Mouse (Mus musculus) liver, embryonic 16.5 days (tissue): ENCODE results near the gene Mrps23. TPM values are rescaled to one million over a fixed set of nuclear protein-coding genes. Genes with fewer than 3 reads are reported as not detected.

ENCODE experiments used
- ATAC-seq: fragments of 200-750 bp; cut with Nextera tagmentation; 2 replicates; pipeline ENCODE4 v1.8.0; 2017; ENCODE audit warnings: low read depth, mild to moderate bottlenecking, moderate number of reproducible peaks, moderate library complexity
- H3K27ac ChIP-seq: fragments of 300-500 bp; sonication (generic); 2 replicates; pipeline ENCODE4 v1.5.1; 2014; ENCODE audit warnings: mild to moderate bottlenecking, low read length
- H3K27me3 ChIP-seq: fragments of 300-500 bp; sonication (generic); 2 replicates; pipeline ENCODE4 v1.6.1; 2014; ENCODE audit warnings: low read depth, low read length, mixed read lengths; ENCODE audit not compliant: control insufficient read depth, insufficient read depth
- H3K36me3 ChIP-seq: fragments of 300-500 bp; sonication (generic); 2 replicates; pipeline ENCODE4 v1.6.1; 2014; ENCODE audit warnings: mild to moderate bottlenecking; ENCODE audit not compliant: control insufficient read depth, insufficient read depth
- H3K4me1 ChIP-seq: fragments of 300-500 bp; sonication (generic); 2 replicates; pipeline ENCODE4 v1.6.1; 2014; ENCODE audit warnings: low read depth, low read length, mixed read lengths; ENCODE audit not compliant: control insufficient read depth
- H3K4me2 ChIP-seq: fragments of 300-500 bp; sonication (generic); 2 replicates; pipeline ENCODE4 v1.6.1; 2014; ENCODE audit warnings: low read depth, low read length, mixed read lengths
- H3K4me3 ChIP-seq: fragments of 300-500 bp; sonication (generic); 2 replicates; pipeline ENCODE4 v1.5.1; 2014; ENCODE audit warnings: low read depth, mild to moderate bottlenecking, low read length
- H3K9ac ChIP-seq: fragments of 300-500 bp; sonication (generic); 2 replicates; pipeline ENCODE4 v1.6.1; 2014; ENCODE audit warnings: low read depth, low read length
- H3K9me3 ChIP-seq: fragments of 300-500 bp; sonication (generic); replicated peaks from 2 replicates; pipeline ENCODE4 v1.6.1; 2016; ENCODE audit warnings: low read length; ENCODE audit not compliant: control insufficient read depth
- WGBS: fragments of 180-500 bp; shearing (Covaris S2); extraction: QIAGEN DNeasy Blood & Tissue Kit; methylation state at CpG from one replicate; pipeline ENCODE4 v1.1.7; 2014; ENCODE audit not compliant: insufficient replicate concordance; 5-methylcytosine and 5-hydroxymethylcytosine counted together
- polyA plus RNA-seq: library from polyadenylated mRNA; unstranded; fragments of >200 nt; fragmentation: Nextera tagmentation; extraction: Ambion mirVana; gene quantifications from 2 replicates; pipeline ENCODE4 v1.2.1, GENCODE M21; 2015

The Mrps23 gene
- polyA plus RNA-seq, 1 experiment from 2014 or later, result 23.5 TPM

DNA sequence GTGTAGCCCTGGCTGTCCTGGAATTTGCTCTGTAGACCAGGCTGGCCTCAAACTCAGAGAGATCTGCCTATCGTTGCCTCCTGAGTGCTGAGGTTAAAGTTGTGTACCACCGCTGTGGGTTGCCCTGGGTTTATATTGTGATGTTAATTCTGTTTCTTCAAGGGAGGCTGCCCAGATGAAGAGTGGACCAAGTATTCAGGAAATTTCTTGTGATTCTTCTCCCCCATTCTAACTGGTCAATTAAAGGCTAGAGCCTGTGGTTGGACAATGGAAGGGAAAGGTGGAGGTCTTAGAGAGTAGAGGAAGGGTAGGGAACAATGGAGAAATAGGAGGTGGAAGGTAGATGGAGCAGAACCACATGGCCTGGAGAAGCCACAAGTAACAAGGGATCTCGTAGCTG is 33.6 kb upstream of the Mrps23 start:
- H3K9me3 ChIP-seq, result no peaks in the 10 kb centered on the region
- ATAC-seq, result no peak
- no peak overlapping the region for H3K4me2 ChIP-seq
- H3K27ac ChIP-seq, result no peak overlapping the region
- no peak overlapping the region for H3K9ac ChIP-seq
- H3K4me1 ChIP-seq, result no peaks in the 10 kb centered on the region
- WGBS, result 53% methylated on average over 3 of the region's 3 CpGs
- H3K4me3 ChIP-seq, result no peak overlapping the region
- H3K27me3 ChIP-seq, result peaks cover 14% of the 10 kb centered on the region
- no peaks in the 10 kb centered on the region for H3K36me3 ChIP-seq

DNA sequence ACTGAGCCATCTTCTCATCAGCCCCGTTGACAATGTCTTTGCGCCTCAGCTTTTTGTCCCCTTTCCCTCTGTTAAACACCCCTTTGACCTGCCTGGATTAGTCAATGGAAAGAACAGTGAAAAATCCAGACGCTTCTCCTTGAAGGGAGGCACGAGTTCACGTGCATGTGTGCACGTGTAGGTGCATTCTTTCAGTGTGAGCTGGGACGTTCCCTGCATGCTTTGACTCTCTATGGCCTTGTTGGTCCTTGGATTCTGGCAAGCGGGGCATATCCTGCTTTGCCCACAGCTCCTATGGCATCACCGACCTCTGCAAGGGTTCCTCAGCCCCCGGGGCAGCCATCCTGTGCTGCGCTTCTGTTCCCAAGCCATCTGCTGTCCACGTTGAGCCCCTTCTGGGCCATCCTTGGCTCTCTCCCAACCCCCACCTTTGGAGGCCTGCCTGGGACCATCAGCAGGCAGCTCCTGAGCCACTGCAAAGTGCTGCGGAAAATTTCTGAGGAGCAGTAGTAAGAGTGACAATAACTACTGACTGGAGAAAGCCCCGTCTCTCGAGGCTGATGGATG is 32.2 kb upstream of the Mrps23 start:
- Histone ChIP-seq H3K9ac (no peak overlapping the region), H3K4me1 (no peaks in the 10 kb centered on the region), H3K4me2 (no peak overlapping the region), H3K4me3 (no peak overlapping the region), H3K27me3 (peaks cover 14% of the 10 kb centered on the region), H3K36me3 (no peaks in the 10 kb centered on the region), H3K27ac (no peak overlapping the region), H3K9me3 (no peaks in the 10 kb centered on the region)
- ATAC-seq, result no peak
- 63% methylated on average over 15 of the region's 15 CpGs for WGBS

DNA sequence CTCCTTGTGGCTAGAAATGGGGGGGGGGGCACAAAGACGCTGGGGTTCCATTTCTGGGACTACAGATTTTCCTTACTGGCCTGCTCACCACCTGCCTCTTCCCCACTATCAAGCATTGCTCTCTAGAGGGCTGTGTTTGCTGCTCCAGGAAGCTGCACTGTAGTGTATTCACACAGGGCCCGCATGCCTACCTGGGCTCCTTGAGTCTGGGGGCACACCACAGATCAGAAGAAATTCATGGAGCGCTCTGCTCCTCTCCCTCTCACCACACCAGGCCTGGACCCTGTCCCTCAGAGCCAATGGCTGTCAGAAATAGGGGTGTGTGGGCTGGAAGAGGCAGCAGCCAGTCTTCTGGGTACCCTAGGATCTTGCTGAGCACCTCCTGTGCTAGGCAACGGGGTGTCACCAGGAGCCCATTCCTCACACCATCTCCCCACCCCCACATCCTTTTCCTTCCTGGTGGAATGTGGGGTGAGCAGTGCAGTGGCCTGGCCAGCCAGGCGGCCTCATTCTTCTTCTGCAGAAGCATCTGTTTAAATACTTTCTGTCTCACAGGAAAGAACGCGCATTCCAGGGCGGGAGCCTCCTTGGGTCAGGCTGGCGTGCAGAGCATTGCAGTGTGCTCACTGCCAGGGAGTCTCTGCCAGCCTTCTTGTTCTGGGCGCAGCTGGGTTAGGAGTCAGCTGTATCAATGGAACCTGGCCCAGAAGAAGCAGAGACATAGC is 31.4 kb upstream of the Mrps23 start:
- ATAC-seq, result no peak
- Histone ChIP-seq H3K36me3 (no peaks in the 10 kb centered on the region), H3K4me3 (no peak overlapping the region), H3K4me2 (no peak overlapping the region), H3K27me3 (peaks cover 14% of the 10 kb centered on the region), H3K9me3 (no peaks in the 10 kb centered on the region), H3K27ac (no peak overlapping the region), H3K4me1 (no peaks in the 10 kb centered on the region), H3K9ac (no peak overlapping the region)
- 61% methylated on average over 10 of the region's 10 CpGs for WGBS

DNA sequence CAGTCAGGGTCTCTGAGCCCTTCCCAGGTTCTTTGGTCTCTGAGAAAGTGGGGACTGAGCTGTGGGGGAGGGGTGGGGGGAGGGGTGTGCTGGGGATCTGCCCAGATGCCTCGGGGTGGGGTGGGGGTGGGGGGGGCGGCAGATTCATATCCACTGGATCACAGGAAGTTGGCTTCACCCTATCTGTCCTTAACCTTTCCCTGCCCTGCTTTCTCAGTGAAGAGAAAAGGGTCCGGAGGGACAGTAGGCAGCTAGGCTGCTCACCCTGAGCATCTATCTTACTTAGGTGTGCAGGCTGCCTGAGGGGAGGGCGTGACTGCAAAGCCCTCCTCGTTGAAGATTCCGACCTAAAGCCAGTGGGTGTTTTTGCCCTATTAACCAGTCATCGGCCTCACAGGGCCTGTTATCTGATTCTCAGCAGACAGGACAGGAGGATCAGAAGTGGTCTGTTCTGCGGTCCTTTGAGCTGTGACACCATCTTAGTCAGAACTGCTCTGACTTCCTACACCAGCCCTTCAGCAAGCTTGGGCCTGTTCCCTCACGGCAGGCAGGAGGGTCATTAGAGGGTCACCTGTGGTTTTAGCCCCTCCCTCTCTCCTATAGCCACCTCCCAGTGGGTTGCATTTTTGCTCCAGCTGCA is 30.7 kb upstream of the Mrps23 start:
- Histone ChIP-seq H3K9me3 (no peaks in the 10 kb centered on the region), H3K9ac (no peak overlapping the region), H3K4me2 (no peak overlapping the region), H3K27me3 (peaks cover 14% of the 10 kb centered on the region), H3K27ac (no peak overlapping the region), H3K4me1 (no peaks in the 10 kb centered on the region), H3K36me3 (no peaks in the 10 kb centered on the region), H3K4me3 (no peak overlapping the region)
- ATAC-seq, result no peak
- WGBS, result 19% methylated on average over 8 of the region's 9 CpGs

DNA sequence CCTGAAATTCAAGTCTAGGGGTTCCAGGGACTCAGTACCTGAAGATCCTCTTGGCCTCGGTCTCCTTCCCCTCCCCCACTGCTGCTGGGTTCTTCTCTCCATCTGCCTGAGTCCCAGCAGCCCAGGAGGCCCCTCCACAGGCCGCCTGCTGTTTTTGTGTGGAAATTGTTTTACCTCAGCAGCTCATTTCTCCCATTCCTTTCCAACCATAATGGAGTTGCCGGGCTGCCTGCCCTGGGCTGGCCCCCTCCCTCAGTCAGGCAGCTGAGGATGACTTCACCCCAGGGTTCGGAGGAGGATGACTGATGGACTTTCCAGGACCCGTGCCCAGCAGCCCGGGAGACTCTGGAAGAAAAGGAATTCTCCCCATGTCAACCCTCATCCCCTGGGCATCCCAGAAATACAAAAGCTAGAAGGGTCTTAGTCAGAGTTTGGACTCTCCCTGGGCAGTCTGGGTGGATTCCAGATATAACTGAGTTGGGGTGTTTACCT is 23.7 kb upstream of the Mrps23 start:
- Histone ChIP-seq H3K36me3 (no peaks in the 10 kb centered on the region), H3K9ac (no peak overlapping the region), H3K4me1 (no peaks in the 10 kb centered on the region), H3K4me2 (no peak overlapping the region), H3K9me3 (no peaks in the 10 kb centered on the region), H3K27ac (peak overlapping the region; percentile 24; the same call in 1 of the 2 replicates), H3K4me3 (no peak overlapping the region), H3K27me3 (peaks cover 3% of the 10 kb centered on the region; the same call in 1 of the 2 replicates)
- ATAC-seq, result no peak
- WGBS, result 34% methylated on average over 6 of the region's 6 CpGs

DNA sequence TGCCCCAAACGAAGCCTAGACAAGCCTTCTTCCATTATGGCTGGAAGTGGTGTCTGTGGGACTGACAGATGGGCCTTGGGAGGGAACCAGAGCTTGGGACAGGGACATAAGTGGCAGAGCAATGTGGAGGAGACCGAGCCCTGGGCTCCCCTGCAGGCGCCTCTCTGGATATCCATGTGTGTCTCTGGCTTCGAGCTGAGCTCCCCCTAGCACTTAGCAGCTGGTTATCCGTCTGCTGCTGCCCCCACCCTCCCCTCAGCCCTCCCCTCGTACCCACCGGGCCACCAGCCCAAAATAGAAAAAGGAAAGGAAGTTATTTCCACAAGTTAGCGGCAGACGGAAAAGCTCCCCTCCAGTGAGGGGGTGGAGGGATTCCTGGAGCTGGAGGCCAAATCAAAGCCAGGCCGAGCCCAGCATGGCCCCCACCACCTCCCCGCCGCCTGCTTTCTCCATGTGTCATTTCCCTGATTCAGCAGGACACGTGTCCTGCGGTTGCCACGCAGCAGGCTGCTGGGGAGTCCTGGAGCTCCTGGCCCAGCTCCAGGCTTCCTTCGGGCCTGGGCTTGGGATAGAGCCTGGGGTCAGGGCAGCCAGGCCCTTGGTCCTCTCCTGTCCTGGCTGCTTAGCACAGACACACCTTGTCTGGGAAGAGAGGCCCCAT is 23.1 kb upstream of the Mrps23 start:
- H3K27ac ChIP-seq, result peak overlapping the region; percentile 24; the same call in 1 of the 2 replicates
- ATAC-seq, result peak; percentile 66
- no peaks in the 10 kb centered on the region for H3K9me3 ChIP-seq
- H3K27me3 ChIP-seq, result peaks cover 5% of the 10 kb centered on the region; the same call in 1 of the 2 replicates
- H3K4me1 ChIP-seq, result no peaks in the 10 kb centered on the region
- H3K36me3 ChIP-seq, result no peaks in the 10 kb centered on the region
- H3K9ac ChIP-seq, result no peak overlapping the region
- no peak overlapping the region for H3K4me2 ChIP-seq
- WGBS, result 17% methylated on average over 16 of the region's 16 CpGs
- H3K4me3 ChIP-seq, result no peak overlapping the region

DNA sequence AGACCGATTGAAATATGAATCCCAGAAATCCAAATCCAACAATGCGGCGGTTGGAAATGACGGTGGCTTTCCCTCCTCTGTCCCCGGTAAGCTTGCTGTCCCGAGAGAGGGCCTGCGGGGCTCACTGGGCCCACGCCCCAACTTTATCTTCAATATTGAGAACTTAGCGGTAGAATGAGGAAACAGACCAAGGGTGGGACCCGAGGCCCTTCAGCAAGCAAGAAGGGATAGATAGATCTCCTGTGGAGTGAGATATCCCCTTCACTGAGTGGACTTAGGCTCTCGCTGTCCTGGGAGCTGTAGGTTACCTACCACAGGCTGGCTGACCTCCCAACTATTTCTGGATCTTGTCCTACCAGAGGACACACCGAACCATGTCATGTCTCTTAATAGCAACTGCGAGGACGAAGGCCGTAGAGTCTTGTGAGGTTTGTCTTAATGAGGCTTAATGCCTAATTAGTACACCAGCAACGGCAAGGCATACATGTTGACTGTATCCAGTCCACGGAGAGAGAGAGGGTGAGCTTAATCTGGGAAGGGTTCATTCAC is 19.5 kb upstream of the Mrps23 start:
- WGBS, result 35% methylated on average over 17 of the region's 17 CpGs
- Histone ChIP-seq H3K4me3 (no peak overlapping the region), H3K27me3 (peaks cover 5% of the 10 kb centered on the region), H3K27ac (no peak overlapping the region), H3K4me2 (no peak overlapping the region), H3K36me3 (no peaks in the 10 kb centered on the region), H3K9me3 (no peaks in the 10 kb centered on the region), H3K9ac (no peak overlapping the region), H3K4me1 (no peaks in the 10 kb centered on the region)
- no peak for ATAC-seq

DNA sequence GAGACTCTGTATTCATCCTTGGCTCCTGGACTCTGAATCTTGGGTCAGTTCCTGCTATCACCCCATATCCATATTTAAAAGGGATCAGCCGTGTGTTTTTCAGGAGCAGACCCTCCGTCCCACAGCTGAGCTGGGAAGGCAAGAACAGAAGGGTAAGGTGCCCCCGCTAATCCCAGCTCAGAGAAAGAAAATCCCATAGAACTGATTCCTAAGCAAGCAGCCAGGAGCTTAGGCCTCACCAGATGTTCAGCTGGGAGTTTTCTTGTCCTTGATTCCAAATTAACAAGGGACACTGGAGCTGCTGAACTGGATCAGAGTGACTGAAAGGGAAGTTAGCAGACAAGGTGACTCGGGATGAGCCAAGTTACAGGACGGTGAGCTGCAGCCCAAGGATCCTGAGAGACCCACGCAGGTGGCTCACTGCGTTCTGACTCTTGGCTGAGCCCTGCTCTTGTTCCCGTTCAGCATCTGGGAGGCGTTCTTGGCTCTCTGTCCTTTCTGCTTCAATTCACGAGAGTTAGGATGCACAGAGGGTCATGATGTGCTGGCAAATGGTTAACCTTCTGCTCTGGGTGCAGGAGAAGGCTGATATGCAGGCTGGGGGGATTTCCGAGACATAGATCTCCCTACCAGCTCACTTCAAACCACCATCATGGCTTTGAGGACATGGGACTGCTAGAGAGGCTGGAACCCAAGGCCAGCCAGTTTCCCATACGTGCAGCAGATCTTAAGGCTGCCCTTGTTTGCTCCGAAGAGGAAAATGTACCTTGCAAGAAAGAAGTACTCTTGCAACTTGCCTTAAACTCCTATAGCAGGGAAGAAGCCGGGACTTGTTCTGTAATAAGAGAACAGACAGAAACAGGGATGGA is 17.9 kb upstream of the Mrps23 start:
- Histone ChIP-seq H3K36me3 (no peaks in the 10 kb centered on the region), H3K27ac (no peak overlapping the region), H3K9me3 (no peaks in the 10 kb centered on the region), H3K27me3 (peaks cover 9% of the 10 kb centered on the region), H3K4me3 (no peak overlapping the region), H3K9ac (no peak overlapping the region), H3K4me1 (no peaks in the 10 kb centered on the region), H3K4me2 (no peak overlapping the region)
- ATAC-seq, result no peak
- 72% methylated on average over 14 of the region's 14 CpGs for WGBS
